Mouse (Mus musculus): ENCODE results near the gene Mvb12b.

The Mvb12b gene

DNA sequence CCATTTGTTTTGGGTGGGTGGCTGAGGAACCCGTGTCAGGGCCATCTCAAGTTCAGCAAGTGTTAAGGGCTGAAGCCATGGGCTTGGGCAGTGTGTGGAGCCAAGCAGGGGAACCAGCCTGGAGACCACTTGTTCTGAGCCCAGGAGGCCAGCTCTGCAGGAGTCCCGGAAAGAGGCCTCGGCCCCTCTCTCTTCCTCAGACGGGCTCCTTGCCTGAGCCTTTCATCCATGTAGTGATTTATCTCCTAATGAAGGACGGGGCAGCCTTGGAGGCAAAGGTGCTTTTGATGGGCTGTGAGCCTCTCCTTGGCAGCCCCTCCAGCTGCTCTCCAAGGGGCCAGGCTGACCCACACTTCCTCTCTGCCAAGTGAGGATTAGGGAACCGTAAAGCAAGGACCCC, 204.7 kb downstream of the Mvb12b start:
- no peak for DNase-seq

DNA sequence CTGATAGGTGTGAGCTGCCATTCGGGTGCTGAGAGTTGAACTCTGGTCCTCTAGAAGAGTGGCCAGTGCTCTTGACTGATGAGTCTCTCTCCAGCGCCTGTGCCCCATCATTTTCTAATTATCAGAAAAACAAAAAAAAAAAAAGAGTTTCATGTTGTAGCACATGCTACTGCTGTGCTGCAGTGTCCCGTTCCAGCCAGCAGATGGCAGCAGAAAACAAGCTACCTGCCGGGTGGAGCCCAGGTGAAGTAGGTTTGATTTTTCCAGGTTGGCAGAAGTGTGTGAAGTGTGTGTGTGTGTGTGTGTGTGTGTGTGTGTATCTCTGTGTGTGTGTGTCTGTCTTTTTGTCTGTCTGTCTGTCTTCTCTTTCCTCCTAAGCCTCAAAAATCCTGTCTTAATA, 205.5 kb downstream of the Mvb12b start:
- peak; percentile 80 to 82 for DNase-seq

Data from cerebellum, postnatal 36 days (tissue).